Mouse (Mus musculus) gonadal fat pad, adult 2 months (tissue): ENCODE results near the gene Cntnap2. TPM values are rescaled to one million over a fixed set of nuclear protein-coding genes. Genes with fewer than 3 reads are reported as not detected.

Experiments used
- DNase-seq: peaks from one replicate; pipeline ENCODE4 v3.0.0-alpha.2; 2012; ENCODE audit warnings: low read depth
- polyA plus RNA-seq: library from polyadenylated mRNA; depleted of rRNA; stranded (reverse); fragments of >200 nt; gene quantifications from 2 replicates; pipeline ENCODE4 v1.2.3, GENCODE M21; 2012

Gene Cntnap2
- polyA plus RNA-seq, 1 experiment: 0.74 TPM

DNA sequence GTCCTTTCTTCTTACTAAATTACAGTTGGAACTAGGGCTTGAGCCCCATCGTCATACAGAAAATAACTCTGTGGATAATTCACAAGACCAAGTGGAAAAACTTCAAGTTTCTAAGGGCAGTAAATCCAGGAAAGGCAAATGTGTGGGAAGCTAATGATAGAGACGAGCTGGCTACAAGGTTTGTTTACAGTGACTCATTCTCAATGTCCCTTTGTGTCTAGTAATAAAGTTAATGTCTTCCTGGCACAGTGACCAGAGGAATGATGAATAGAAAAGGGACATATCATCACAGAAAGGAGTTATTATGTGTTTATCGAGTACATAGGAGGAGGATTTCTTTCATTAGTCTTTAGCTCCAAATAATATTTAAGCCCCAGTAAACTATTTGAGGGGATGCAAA lies 828.7 kb downstream of the Cntnap2 start:
- DNase-seq: no peak

DNA sequence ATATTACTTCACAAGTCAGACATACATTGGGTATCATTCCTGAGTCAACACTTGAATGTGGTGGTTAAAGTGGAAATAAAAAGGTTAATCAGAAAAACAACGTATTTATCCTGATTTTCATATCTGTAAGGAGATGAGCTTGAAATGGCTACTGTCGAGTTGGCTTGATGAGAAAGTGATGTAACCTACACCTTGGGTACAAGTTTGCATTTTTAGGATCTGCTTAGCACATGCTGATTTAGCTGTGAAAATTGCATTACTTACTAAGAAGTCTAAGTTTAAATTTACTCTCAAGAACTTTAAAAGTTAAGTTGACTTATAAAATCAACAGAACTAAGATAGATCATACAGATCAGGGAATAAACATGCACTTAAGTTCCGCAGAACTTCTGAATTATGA lies 879.1 kb downstream of the Cntnap2 start:
- no peak for DNase-seq

DNA sequence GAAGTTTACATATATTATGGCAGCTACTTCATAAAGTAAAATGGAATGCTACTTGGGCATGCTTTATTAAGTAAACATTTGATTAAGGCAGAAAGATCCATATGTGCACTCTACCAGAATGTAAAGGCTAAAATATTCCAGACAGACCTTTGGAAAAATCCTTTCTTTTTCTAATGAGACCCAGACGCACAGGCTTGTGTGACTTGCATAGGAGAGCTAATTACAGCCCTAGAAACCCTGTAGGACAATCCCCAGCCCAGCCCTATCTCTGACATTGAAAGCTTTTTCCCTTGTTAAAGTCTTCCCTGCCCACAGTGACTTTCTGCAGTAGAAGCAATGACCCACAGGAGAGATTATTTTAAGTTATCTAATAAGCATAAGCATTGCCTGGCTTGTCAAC lies 879.6 kb downstream of the Cntnap2 start:
- no peak for DNase-seq

DNA sequence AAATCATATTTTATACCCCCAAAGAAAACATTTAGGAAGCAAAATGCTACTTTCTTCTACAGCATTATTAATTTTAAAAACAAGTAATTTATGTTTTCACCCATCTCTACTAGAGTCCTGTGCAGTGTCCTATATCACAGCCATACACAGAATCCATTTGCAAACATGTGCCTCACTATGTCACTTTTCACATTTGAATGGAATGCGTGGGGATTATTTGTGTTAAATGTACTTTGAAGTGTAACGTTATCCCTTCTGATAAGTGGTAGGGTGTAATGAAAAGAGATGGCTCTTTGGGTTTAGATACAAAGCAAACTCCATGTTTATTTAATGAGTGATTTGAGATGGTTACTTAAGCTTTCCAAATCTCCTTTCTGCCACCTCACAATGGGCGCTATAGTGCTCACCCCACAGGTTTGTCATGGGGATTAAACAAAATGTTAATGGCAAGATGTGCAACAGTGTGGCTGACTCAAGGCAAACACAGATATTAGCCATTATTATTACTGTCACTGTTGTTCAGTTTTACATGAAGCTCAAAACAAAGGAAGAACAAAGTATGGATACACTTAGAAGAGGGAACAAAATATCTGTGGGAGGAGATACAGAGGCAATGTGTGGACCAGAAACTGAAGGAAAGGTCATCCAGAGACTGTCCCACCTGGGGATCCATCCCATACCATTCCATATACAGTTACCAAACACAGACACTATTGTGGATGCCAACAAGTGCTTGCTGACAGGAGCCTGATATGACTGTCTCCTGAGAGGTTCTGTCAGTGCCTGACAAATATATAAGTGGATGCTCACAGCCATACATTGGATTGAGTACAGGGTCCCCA lies 886.2 kb downstream of the Cntnap2 start:
- DNase-seq: no peak

DNA sequence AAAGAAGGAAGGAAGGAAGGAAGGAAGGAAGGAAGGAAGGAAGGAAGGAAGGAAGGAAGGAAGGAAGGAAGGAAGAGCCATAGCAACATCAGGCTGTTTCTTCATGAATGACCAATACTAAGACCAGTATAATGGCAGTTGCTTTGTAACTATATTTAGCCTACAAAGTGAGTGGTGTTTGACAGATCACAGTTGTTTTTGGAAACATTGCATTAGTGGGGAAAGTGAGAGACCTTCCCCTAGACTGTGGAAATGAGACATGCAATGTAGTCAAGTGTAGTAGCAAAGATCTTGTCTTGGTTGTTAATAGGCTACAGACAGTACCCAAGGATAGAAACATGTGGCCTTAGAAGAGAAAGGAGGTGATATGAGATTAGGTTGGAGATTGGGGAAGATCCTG lies 895.6 kb downstream of the Cntnap2 start:
- DNase-seq: no peak

DNA sequence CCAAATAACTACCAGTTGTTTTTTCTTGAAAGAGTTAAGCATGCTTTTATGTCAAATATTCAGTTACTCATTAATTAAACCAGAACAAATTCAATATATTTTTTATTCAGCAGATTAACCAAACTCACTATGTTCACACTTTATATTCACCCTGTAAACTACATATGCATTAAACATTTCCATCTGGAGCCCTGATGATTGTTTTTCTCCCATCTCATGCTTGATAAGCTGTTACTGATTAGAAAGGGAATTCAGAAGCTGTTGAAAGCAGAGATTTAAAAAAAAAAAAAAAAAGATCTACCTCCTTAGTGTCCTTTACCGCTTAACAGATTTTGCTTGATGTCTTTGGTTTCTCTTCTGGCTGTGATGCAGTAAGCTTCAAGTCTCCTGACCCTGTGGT lies 905.3 kb downstream of the Cntnap2 start:
- no peak for DNase-seq

DNA sequence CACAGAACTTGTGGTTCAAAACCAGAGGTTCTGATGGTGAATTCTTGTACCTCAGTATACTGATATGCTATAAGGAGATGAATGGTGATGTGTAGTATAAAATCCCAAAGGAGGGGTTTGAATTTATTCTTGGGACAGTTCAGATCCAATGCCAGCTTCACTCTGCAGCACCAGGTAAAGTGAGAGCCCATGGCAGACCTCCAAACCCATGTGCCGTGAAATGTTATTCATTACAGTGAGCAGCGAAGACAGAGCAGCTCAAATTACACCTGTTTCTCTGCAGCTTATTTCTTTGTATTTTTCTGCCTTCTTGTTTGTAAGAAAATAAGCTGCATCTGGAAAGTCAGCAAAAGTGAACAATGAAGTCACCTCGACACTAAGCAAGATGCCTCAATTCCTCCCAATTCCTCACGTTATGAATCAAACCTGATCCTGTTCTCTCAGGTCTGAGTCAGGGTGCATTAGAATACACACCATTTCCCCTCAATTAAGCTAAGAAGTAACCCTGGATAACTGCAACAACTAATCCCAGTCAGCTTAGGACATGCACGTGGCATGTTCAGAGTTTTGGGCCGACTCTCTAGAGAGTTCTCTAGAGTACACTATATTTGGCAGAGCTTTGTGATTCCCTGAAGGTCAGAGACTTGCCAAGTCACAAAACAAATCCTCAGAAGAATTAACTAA lies 915.5 kb downstream of the Cntnap2 start:
- DNase-seq: no peak

DNA sequence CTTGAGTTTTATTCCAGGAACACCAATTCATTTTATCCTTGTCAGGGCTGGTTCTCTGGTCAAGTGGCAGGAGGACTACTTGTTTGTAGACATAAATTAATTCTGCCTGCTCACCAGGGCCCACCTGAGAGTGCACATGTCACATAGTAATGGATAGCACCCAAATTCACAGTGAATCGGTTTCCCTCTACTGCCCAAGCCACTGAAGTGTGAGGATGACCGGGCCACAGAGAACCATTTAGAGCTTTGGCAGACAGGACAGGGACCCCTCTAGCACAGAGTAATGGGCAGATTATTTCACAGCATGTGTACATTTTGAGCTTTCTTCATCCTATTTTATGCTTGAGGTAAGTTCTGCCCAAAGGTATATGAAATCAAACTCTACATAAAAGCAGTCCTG lies 920.0 kb downstream of the Cntnap2 start:
- DNase-seq: no peak

DNA sequence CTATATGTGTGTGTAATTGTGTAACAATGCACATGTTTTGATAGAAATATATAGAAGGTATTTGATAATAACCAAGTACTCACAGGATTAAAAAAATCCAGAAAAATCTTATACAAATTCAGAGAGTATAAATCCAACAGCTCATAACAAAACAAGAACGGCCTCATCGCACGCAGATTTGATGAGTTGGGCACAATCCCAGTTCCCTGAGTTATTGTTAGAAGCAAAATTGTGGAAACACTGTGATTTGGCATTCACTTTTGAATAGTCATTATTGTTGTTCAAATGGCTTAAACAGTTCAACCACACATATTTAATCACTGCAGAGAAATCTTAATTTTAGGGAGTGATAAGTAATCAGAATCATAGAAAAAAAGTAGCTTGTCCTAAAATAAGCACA lies 928.9 kb downstream of the Cntnap2 start:
- DNase-seq: no peak

DNA sequence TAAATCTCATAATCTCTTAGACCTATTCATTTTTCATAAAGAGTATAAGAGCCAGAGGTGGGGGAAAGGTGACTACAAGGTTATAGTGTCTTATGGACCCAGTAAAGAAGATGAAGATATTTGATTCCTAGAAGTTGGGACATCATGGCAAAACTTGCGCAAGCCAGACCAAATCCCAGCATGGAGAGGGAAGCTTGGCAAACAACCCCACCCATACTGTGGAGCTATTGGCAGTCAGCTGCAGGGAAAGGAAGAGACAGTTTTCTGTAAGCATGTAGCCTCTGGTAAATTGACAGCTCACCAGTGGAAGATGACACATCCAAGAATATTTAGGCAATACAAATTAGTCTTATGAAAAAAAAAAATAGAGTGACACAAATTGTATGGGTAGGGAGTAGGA lies 931.9 kb downstream of the Cntnap2 start:
- no peak for DNase-seq

DNA sequence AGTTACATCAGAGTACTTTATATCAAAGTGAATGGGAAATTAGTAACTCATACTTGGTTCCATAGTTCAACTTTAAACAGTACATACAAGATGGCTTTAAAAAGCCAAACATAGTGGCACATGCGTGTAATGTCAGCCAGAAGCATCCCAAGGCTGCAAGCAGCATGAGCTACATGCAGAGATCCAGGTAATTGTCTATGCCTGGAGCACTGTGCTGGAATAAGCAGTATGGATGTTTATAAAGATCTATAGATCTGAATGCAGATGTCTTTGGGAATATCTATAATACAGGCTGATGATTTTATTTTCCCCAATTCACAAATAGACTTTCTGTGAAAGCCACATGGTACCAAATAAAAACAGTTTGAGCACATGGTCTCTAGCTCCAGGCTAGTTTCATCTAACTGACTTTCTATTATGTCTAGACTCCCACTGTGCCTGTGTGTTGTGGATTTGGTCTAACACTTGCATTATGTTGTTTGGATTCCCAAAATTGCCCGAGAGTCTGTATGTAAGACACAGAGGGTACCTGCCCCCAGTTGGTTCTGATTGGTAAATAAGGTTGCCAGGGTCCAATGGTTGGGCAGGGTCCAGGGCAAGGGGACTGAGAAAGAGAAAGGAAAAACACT lies 963.5 kb downstream of the Cntnap2 start:
- no peak for DNase-seq

DNA sequence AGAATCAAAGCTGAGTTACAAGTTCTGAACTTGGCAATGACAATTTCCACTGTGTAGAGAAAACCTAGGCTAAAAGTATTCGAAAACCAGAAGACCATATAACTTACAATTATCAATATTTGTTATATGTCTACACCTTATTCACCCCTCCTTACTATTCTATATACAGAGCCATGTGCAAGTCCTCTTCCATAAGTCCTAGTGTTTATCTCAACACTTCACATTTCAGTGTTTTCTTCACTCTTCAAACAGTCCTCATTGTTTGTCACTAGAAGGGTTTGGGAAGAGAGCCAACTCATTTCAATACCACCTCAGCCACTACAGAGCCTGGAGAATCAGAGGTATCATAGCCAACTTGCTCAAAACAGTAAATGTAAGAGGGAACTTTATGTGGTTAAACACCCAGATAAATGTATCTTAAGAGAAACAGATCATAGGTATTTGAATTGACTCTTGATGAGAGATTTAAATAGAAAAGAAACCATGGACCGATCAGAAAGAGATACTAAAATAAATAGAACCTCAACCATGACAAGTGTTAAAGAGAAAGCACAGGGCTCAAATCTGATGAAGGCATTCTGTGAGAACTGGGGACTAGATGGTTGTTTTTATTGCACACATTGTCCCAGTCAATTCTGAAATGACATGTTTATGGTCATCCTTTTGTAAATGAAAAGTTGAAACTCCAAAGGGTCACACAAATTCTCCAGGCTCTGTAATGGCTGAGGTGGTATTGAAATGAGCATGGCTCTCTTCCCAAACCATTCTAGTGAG lies 972.9 kb downstream of the Cntnap2 start:
- DNase-seq: no peak

DNA sequence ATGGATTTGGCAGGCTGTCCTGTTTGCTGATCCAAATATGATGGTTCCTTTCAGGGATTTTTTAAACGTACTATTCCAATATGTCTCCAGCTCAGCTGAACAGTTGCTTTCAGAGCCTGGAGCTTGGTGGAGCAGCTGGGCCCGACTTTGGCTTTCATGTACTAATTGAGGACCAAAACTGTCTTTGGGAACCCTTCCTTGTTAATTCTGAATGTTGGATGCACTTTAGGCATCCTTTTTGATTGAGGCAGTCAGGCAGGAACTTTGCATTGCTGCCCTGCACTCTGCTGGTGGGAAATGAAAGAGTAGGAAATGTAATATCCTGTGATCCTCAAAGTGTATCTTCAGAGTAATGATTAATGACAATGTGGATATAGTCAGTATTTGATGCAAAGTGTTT lies 974.0 kb downstream of the Cntnap2 start:
- DNase-seq: no peak

DNA sequence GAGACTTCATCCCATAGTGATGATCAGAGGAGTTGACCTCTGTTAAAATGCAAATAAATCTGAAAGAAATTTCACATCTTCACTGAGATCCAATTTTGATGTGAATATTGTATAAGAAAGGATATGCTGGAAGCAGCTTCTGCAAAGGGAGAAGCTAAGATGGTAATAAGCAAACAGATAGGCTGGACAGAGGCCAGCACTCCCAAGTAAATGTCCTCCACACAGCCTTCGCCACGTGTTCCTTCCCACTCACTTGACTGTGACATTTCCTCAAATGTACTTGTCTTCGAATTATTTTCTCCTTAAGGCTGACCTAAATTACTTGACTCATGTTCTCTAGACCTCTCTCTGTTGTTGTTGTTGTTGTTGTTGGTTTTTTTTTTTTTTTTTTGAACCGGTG lies 981.5 kb downstream of the Cntnap2 start:
- no peak for DNase-seq

DNA sequence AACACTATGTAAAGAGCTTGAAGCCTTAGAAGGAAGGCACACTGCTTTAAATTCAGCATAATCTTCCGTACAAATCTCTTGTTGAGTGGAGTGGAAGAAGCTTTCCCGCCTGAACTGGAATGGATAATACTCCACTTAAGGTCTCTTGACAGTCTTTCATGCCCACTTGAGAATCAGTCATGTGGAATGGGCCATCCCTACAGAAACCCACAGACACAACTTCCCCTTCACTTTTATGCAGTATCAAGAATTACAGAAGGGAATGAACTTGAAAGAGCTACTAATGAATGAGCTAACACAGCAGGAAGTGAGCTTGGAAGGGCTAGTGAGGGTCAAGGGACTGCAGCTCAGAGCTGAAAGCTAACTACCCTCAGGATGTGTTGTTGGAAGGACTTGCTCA lies 1021.1 kb downstream of the Cntnap2 start:
- no peak for DNase-seq

DNA sequence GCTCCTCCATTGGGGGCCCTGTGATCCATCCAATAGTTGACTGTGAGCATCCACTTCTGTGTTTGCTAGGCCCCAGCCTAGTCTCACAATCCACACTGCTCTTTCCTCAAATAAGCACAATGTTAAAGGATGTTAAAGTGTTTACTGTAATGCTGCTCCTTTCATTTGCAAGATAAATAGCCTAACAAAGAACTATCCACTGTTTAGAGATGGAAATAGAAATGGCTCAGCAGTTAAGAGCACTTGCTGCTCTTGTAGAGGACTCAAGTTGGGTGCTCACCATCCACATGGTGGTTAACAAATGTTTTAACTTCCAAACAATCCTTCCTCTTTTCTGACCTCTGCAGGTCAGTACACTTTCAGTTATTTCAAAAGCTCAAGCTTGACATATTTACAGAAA lies 1022.3 kb downstream of the Cntnap2 start:
- DNase-seq: no peak

DNA sequence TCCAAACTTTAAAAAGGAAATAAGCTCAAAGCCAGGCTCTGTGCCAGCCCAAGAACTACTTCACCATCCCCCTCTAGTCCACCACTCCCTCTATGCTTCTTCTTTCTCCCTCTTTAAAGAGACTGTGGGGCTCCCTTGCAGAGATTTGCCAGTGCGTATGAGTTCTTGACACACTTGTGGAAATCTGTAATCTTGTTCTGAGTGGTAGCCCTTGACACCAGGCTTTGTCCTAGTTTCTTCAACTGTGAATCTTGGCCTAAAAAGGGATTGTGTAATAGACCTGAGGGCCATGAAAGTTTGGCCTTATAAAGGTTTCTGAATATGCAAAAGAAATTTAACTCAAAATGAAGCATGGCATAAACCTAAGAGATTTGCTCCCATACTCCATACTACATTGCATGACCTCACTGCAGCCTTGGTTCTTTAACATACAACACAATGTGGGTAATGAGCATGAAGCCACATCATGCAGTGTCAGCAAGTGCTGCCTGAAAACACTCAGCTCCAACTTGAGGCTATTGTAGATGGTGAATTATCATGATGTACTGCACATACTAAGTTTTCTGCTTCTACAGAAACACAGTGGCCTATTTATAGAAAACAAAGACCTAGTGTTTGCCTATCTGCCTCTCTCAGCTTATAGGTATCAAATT lies 1084.2 kb downstream of the Cntnap2 start:
- no peak for DNase-seq

DNA sequence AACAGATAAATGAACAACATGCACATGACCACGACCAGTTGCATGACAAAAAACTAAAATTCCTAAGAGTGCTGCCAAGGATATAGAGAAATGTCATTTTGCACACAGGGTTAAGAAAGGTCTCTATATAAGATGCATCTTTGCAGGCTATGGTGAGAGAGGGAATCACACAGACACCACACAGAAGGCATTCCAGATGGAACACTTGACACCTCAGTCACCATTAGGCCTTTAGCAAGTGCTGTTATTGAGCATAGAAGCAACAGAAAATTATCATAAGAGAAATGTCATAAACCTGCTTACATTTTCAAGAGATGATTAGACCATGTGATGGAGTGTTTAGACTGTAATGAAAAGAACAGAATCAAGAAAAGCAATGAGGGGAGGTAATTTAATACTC lies 1107.7 kb downstream of the Cntnap2 start:
- DNase-seq: no peak

DNA sequence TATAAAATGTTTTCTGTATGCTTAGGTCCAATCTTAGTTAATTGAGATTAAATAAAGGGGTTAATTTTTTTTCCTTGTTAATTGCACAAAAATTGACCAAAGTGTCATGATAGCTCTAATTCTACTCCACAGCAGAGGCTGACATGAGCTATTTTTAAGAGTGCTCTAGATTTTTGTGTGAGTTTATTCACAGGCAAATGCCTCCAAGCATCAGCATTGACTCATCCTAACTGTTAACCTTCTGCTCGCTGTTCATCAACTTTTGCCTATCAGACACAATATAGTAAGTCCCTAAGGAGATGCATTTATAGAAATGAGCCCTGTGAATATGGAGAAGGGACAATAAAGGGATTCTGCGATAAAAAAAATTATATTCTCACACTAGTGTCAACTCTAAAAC lies 1138.1 kb downstream of the Cntnap2 start:
- DNase-seq: no peak

DNA sequence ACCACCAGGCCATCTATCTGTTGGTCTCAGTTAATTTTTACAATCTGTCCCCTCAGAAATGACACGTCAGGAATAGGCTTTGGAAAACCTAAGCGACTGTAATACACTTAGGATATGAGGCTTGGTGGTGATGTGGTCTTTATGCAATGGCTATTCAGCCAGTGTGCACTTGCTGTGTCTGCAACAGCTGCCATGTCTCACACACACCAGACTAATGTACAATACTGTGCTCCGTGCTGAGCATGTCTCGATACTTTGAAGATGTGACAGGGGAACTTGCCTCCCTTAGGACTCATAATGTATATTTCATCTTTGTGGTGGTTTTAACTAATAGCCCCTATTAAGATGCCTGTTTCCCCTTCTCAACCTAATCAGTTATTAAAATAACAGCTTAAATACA lies 1142.7 kb downstream of the Cntnap2 start:
- no peak for DNase-seq

DNA sequence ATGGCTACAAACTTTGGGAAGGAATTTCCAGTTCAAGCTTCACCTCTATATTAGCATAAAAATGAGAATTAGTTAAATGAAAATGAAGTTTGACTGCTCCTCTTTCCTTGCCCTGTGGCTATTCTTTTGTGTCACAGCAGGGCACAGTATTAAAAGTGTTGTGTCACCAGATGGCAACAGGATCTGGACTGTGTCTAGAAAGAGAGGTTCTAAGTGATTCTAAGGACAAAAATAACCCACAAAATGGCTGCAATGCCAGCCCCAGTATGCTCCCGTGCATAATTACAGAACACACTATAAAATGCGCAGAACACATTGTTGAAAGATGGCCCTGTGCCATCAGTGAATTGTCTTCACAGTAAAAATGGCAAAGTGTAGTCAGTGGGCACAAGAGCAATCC lies 1146.4 kb downstream of the Cntnap2 start:
- no peak for DNase-seq

DNA sequence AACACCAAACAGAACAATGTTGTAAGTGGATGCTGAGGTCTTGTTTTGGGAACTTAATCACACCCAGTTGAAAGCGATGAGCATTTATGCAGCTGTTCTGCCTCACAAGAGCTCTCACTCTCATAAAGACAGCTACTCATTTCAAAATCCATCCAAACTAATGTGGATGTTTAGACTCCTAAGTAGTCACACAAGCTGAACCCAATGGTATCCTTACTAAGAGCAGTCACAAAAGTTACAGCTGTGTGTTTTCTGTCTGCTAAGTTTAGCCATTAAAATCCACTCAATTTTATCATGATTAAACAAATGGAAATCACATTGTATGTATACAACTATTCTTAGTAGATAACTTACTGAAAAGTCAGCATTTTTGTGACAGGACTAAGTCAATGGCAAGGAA lies 1173.7 kb downstream of the Cntnap2 start:
- no peak for DNase-seq
